ENCODE assay signal across 8 mouse cellular contexts in the genomic region with DNA sequence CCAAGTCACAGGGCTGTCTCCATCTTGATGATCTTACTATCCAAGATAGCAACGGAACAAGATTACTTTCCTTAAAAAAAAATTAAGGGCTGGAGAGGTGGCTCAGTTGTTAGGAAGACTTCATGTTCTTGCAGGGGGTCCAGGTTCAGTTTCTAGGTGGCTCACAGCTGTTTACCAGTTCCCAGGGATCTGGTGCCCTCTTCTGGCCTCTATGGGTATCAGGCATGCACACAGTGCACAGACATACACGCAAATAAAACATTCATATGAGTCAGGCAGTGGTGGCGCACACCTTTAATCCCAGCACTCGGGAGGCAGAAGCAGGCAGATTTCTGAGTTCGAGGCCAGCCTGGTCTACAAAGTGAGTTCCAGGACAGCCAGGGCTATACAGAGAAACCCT. TPM values are rescaled to one million over a fixed set of nuclear protein-coding genes. Genes with fewer than 3 reads are reported as not detected.
DNase-seq lines count a peak whose midpoint lies in the region; ATAC-seq and TF ChIP-seq lines count a peak whose summit lies in the region.
"Not testable (repeated sequence)": the region's sequence is repeated elsewhere in the genome, so short reads cannot be mapped to it uniquely, and the experiment has no call there.

No protein-coding gene starts in this region.

- not testable (repeated sequence) for TF ChIP-seq POLR2A in bone marrow macrophage, adult 2 months (IDR thresholded peaks at IDR 0.05; ENCODE audit: borderline replicate concordance, low read depth, low read length)

- not testable (repeated sequence) for H3K9ac ChIP-seq in embryonic facial prominence, embryonic 15.5 days; heart, embryonic 16.5 days (ENCODE audit: low read length); kidney, postnatal 0 days (ENCODE audit: low read depth, low read length)

- TF ChIP-seq CTCF in bone marrow macrophage, adult 2 months (IDR thresholded peaks at IDR 0.05; ENCODE audit: low read depth, low read length) = peak; percentile 68
- peak; percentile 82 for TF ChIP-seq CTCF in kidney, postnatal 0 days (IDR thresholded peaks at IDR 0.05; ENCODE audit: low read depth)

- H3K27ac ChIP-seq in bone marrow macrophage, adult 2 months (ENCODE audit: insufficient read depth, low read depth, low read length) = peak overlapping the region; percentile 23; the same call in 1 of the 2 replicates
- peak overlapping the region; percentile 53; the same call in 1 of the 2 replicates for H3K27ac ChIP-seq in embryonic facial prominence, embryonic 15.5 days (replicated peaks)
- not testable (repeated sequence) for H3K27ac ChIP-seq in heart, embryonic 16.5 days (ENCODE audit: low read length); kidney, postnatal 0 days

- peak; percentile 89 for DNase-seq in ES-CJ7 (ENCODE audit: low read depth, low spot score)
- DNase-seq in kidney, postnatal 0 days (ENCODE audit: low spot score) = peak; percentile 84
- DNase-seq in lung, adult 18-20 months = peak; percentile 51 to 54
- peak; percentile 32 to 55 for DNase-seq in natural killer cell, adult 2 months (ENCODE audit: low spot score in 2 of 2)
- peak; percentile 72 for DNase-seq in thymus, postnatal 14 days

- ATAC-seq in embryonic facial prominence, embryonic 15.5 days (ENCODE audit: insufficient number of reproducible peaks, low FRiP score, low TSS enrichment, low read depth) = not testable (repeated sequence)
- ATAC-seq in heart, embryonic 16.5 days (replicated peaks; ENCODE audit: extremely low read depth, insufficient read depth, low FRiP score) = peak; percentile 45; the same call in 1 of the 2 replicates
- peak; percentile 46 for ATAC-seq in kidney, postnatal 0 days (replicated peaks; ENCODE audit: low FRiP score, low read depth)

- H3K36me3 ChIP-seq in embryonic facial prominence, embryonic 15.5 days; heart, embryonic 16.5 days (ENCODE audit: control insufficient read depth, insufficient read depth); kidney, postnatal 0 days (ENCODE audit: insufficient read depth, low read length): not testable (repeated sequence)

- not testable (repeated sequence) for H3K27me3 ChIP-seq in embryonic facial prominence, embryonic 15.5 days; heart, embryonic 16.5 days (ENCODE audit: control insufficient read depth, insufficient read depth, low read length); kidney, postnatal 0 days (ENCODE audit: insufficient read depth, low read length)

- not testable (repeated sequence) for H3K4me3 ChIP-seq in bone marrow macrophage, adult 2 months (ENCODE audit: insufficient read depth, low read length); embryonic facial prominence, embryonic 15.5 days (replicated peaks); heart, embryonic 16.5 days (ENCODE audit: low read length); kidney, postnatal 0 days (replicated peaks; ENCODE audit: low read depth, low read length)

- WGBS in embryonic facial prominence, embryonic 15.5 days = 48% methylated on average over 5 of the region's 5 CpGs
- WGBS in heart, embryonic 16.5 days = 48% methylated on average over 5 of the region's 5 CpGs
- WGBS in kidney, postnatal 0 days = 50% methylated on average over 5 of the region's 5 CpGs

- not testable (repeated sequence) for H3K4me2 ChIP-seq in embryonic facial prominence, embryonic 15.5 days (replicated peaks); heart, embryonic 16.5 days (ENCODE audit: low read depth, low read length); kidney, postnatal 0 days (ENCODE audit: low read length)

- H3K4me1 ChIP-seq in bone marrow macrophage, adult 2 months (ENCODE audit: control insufficient read depth, insufficient read depth, low read length); heart, embryonic 16.5 days (ENCODE audit: control insufficient read depth, insufficient read depth, low read length); kidney, postnatal 0 days (replicated peaks; ENCODE audit: insufficient read depth, low read length): not testable (repeated sequence)
- H3K4me1 ChIP-seq in embryonic facial prominence, embryonic 15.5 days = peaks cover 12% of the 10 kb centered on the region; the same call in 1 of the 2 replicates

- not testable (repeated sequence) for H3K9me3 ChIP-seq in embryonic facial prominence, embryonic 15.5 days (replicated peaks); heart, embryonic 16.5 days (replicated peaks; ENCODE audit: control insufficient read depth, low read length); kidney, postnatal 0 days (replicated peaks; ENCODE audit: low read length)

RNA-seq across cellular contexts. Expression of gene Ccdc130, which starts 15.5 kb away (rescaled TPM):
- polyA plus RNA-seq in bone marrow macrophage, adult 2 months (2012; ENCODE audit: insufficient read depth, insufficient read length, missing spikeins) = 22.8 and 27.3 TPM in 2 replicates
- 24.1 and 28.5 TPM in 2 replicates for polyA plus RNA-seq in embryonic facial prominence, embryonic 15.5 days (2015; fragmentation: Nextera tagmentation; extraction: Ambion mirVana)
- polyA plus RNA-seq in heart, embryonic 16.5 days (2015; fragmentation: Nextera tagmentation; extraction: Ambion mirVana) = 14.9 and 19.4 TPM in 2 replicates
- polyA plus RNA-seq in kidney, postnatal 0 days (2015; fragmentation: Nextera tagmentation; extraction: Ambion mirVana) = 17.4 and 20.2 TPM in 2 replicates

RNA-seq across cellular contexts. Expression of gene Mri1, which starts 28.5 kb away (rescaled TPM):
- polyA plus RNA-seq in bone marrow macrophage, adult 2 months (2012; ENCODE audit: insufficient read depth, insufficient read length, missing spikeins) = 10.0 and 11.6 TPM in 2 replicates
- polyA plus RNA-seq in embryonic facial prominence, embryonic 15.5 days (2015; fragmentation: Nextera tagmentation; extraction: Ambion mirVana) = 61.2 and 62.6 TPM in 2 replicates
- polyA plus RNA-seq in heart, embryonic 16.5 days (2015; fragmentation: Nextera tagmentation; extraction: Ambion mirVana) = 45.0 and 46.2 TPM in 2 replicates
- 80.4 and 81.6 TPM in 2 replicates for polyA plus RNA-seq in kidney, postnatal 0 days (2015; fragmentation: Nextera tagmentation; extraction: Ambion mirVana)

RNA-seq across cellular contexts. Expression of gene D8Ertd738e, which starts 36.1 kb away (rescaled TPM):
- 164 and 172 TPM in 2 replicates for polyA plus RNA-seq in bone marrow macrophage, adult 2 months (2012; ENCODE audit: insufficient read depth, insufficient read length, missing spikeins)
- polyA plus RNA-seq in embryonic facial prominence, embryonic 15.5 days (2015; fragmentation: Nextera tagmentation; extraction: Ambion mirVana) = 314 and 349 TPM in 2 replicates
- polyA plus RNA-seq in heart, embryonic 16.5 days (2015; fragmentation: Nextera tagmentation; extraction: Ambion mirVana) = 297 and 311 TPM in 2 replicates
- 373 and 388 TPM in 2 replicates for polyA plus RNA-seq in kidney, postnatal 0 days (2015; fragmentation: Nextera tagmentation; extraction: Ambion mirVana)

RNA-seq across cellular contexts. Expression of gene Zswim4, which starts 48.8 kb away (rescaled TPM):
- polyA plus RNA-seq in bone marrow macrophage, adult 2 months (2012; ENCODE audit: insufficient read depth, insufficient read length, missing spikeins) = 9.4 and 10.9 TPM in 2 replicates
- 15.8 and 17.7 TPM in 2 replicates for polyA plus RNA-seq in embryonic facial prominence, embryonic 15.5 days (2015; fragmentation: Nextera tagmentation; extraction: Ambion mirVana)
- polyA plus RNA-seq in heart, embryonic 16.5 days (2015; fragmentation: Nextera tagmentation; extraction: Ambion mirVana) = 8.4 and 9.9 TPM in 2 replicates
- polyA plus RNA-seq in kidney, postnatal 0 days (2015; fragmentation: Nextera tagmentation; extraction: Ambion mirVana) = 10.5 and 11.0 TPM in 2 replicates
